Mouse (Mus musculus) limb, embryonic 11.5 days (tissue): ENCODE measurements around the gene Sned1. TPM values are rescaled to one million over a fixed set of nuclear protein-coding genes. Genes with fewer than 3 reads are reported as not detected.

Experiments used
- ATAC-seq: fragments of 200-750 bp; cut with Nextera tagmentation; 2 replicates; pipeline ENCODE4 v1.8.0; 2017; ENCODE audit warnings: low read depth; ENCODE audit not compliant: insufficient number of reproducible peaks, low FRiP score, low TSS enrichment
- DNase-seq: peaks from one replicate; pipeline ENCODE4 v3.0.0-alpha.2; 2015; ENCODE audit warnings: low spot score
- H3K27ac ChIP-seq: fragments of 300-500 bp; sonication (generic); replicated peaks from 2 replicates; pipeline ENCODE4 v1.5.1; 2014; ENCODE audit warnings: low read depth, mild to moderate bottlenecking, low read length
- H3K27me3 ChIP-seq: fragments of 300-500 bp; sonication (generic); 2 replicates; pipeline ENCODE4 v1.6.1; 2014; ENCODE audit warnings: mild to moderate bottlenecking, low read length, mixed read lengths; ENCODE audit not compliant: control insufficient read depth, insufficient read depth
- H3K36me3 ChIP-seq: fragments of 300-500 bp; sonication (generic); 2 replicates; pipeline ENCODE4 v1.6.1; 2014; ENCODE audit warnings: mild to moderate bottlenecking, low read length, moderate library complexity, mixed read lengths; ENCODE audit not compliant: control insufficient read depth, insufficient read depth
- H3K4me1 ChIP-seq: fragments of 300-500 bp; sonication (generic); 2 replicates; pipeline ENCODE4 v1.6.1; 2014; ENCODE audit warnings: low read length, mixed read lengths; ENCODE audit not compliant: control insufficient read depth, insufficient read depth
- H3K4me2 ChIP-seq: fragments of 300-500 bp; sonication (generic); 2 replicates; pipeline ENCODE4 v1.6.1; 2014; ENCODE audit warnings: low read depth, mild to moderate bottlenecking, moderate library complexity; ENCODE audit not compliant: severe bottlenecking
- H3K4me3 ChIP-seq: fragments of 300-500 bp; sonication (generic); 2 replicates; pipeline ENCODE4 v1.5.1; 2014; ENCODE audit warnings: low read depth, low read length
- H3K9ac ChIP-seq: fragments of 300-500 bp; sonication (generic); 2 replicates; pipeline ENCODE4 v1.6.1; 2014; ENCODE audit warnings: mild to moderate bottlenecking, low read length
- H3K9me3 ChIP-seq: fragments of 300-500 bp; sonication (generic); 2 replicates; pipeline ENCODE4 v1.6.1; 2016; ENCODE audit warnings: low read length; ENCODE audit not compliant: control insufficient read depth
- WGBS: fragments of 180-500 bp; shearing (Covaris S2); extraction: QIAGEN DNeasy Blood & Tissue Kit; methylation state at CpG from one replicate; pipeline ENCODE4 v1.1.7; 2014; 5-methylcytosine and 5-hydroxymethylcytosine counted together
- polyA plus RNA-seq: library from polyadenylated mRNA; unstranded; fragments of >200 nt; fragmentation: Nextera tagmentation; extraction: Ambion mirVana; gene quantifications from 2 replicates; pipeline ENCODE4 v1.2.1, GENCODE M21; 2014

Gene Sned1
- polyA plus RNA-seq, 1 experiment from 2014 or later = 15.0 TPM

- 11% methylated on average over 18 of the region's 18 CpGs for WGBS
- H3K9ac ChIP-seq = no peak overlapping the region
- H3K27me3 ChIP-seq = no peaks in the 10 kb centered on the region
- H3K4me1 ChIP-seq = peaks cover 54% of the 10 kb centered on the region
- H3K4me2 ChIP-seq = no peak overlapping the region
- H3K27ac ChIP-seq = no peak overlapping the region
- H3K9me3 ChIP-seq = no peaks in the 10 kb centered on the region
- no peak overlapping the region for H3K4me3 ChIP-seq
- DNase-seq = peak; percentile 82
- no peaks in the 10 kb centered on the region for H3K36me3 ChIP-seq
- no peak for ATAC-seq
These were observed 11.7 kb upstream of the Sned1 start for GRCm38 (mm10) chr1:93223972-93224371.

DNA sequence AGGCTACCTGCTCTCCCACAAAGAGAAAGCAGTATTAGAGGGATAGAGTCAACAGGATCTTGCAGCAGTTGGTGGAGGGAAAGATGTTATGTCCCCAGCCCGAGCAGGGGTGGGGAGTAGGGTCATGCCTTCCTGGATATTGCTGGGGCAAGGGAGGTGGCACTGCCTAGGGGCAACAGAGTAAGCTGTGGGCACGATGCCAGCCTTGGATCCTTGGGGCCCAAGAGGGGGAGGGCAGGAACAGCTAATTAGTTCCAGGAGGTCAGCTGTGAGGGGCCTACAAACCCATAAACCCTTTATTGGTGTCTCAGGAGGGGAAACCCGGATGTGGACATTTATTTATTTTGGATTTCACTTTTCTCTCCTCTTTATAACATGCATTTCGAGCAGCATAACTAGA, 10.4 kb upstream of the Sned1 start:
- Histone ChIP-seq H3K27ac (peak overlapping the region; percentile 72), H3K9ac (no peak overlapping the region), H3K27me3 (no peaks in the 10 kb centered on the region), H3K9me3 (no peaks in the 10 kb centered on the region), H3K36me3 (no peaks in the 10 kb centered on the region), H3K4me3 (no peak overlapping the region), H3K4me2 (no peak overlapping the region), H3K4me1 (peaks cover 50% of the 10 kb centered on the region)
- WGBS = 18% methylated on average over 4 of the region's 4 CpGs
- DNase-seq = peak; percentile 63
- ATAC-seq = no peak

DNA sequence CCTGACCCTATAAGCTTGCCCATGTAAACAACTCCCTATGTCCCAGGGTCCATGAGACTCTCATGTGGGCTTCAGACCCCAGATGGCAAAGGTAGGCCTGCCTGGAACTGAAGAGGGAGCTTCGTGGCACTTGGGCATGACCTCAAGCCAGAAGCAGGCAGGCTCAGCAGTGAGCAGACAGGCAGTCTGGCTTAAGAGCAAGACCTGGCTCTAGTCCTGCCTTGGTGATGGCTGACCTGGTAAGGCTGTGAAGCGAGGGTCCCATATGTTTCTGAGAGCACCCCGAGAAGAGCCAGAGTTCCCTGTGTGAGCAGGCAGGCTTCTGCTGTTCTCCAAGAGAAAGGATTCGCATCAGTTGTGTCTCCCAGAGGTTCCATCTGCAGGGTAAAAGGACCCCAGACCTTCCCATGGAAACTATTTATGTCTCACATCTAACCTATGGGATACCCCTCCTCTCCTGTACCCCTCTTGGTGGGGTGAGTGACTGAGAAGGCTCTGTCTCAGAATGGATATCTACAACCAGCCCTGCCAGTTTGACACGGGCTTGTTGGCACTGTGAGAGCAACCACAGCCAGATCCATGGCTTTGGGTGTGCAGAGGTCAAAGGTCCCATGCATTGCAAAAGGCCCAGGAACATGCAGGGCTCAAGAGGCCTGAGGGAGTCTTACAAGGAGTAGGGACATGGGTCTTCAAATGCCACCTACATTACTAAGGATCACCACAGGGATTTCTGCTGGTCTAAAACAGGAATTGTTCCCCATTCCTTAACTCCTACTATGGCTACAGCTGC, 9.7 kb upstream of the Sned1 start:
- H3K4me2 ChIP-seq = no peak overlapping the region
- H3K36me3 ChIP-seq = no peaks in the 10 kb centered on the region
- H3K27me3 ChIP-seq = no peaks in the 10 kb centered on the region
- peak overlapping the region; percentile 68 for H3K27ac ChIP-seq
- H3K4me3 ChIP-seq = no peak overlapping the region
- no peak overlapping the region for H3K9ac ChIP-seq
- 61% methylated on average over 5 of the region's 5 CpGs for WGBS
- H3K4me1 ChIP-seq = peaks cover 44% of the 10 kb centered on the region
- H3K9me3 ChIP-seq = no peaks in the 10 kb centered on the region
- DNase-seq (no peak), ATAC-seq (no peak)

- DNase-seq (no peak), ATAC-seq (no peak)
- Histone ChIP-seq H3K9ac (no peak overlapping the region), H3K27me3 (no peaks in the 10 kb centered on the region), H3K4me2 (no peak overlapping the region), H3K4me1 (peaks cover 44% of the 10 kb centered on the region), H3K27ac (no peak overlapping the region), H3K36me3 (no peaks in the 10 kb centered on the region), H3K9me3 (no peaks in the 10 kb centered on the region), H3K4me3 (no peak overlapping the region)
- 82% methylated on average over 7 of the region's 7 CpGs for WGBS
These were observed 8.2 kb upstream of the Sned1 start for GRCm38 (mm10) chr1:93227303-93227975.

DNA sequence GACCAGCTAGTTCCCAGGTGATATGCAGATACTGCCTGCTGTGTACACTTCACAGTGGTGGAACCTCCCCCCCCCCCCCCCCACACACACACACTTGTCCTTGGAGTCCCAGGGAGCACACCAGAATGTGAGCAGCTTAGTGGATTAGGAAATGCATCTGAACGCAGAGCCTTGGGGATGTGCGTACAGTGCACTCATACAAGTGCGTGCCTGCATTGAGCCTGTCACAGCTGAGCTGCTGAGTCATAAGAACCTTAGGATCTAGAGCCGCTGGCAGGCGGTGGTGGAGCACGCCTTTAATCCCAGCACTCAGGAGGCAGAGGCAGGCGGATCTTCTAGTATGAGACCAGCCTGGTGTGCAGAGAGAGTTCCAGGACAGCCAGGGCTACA, 7.7 kb upstream of the Sned1 start:
- DNase-seq = no peak
- Histone ChIP-seq H3K4me3 (no peak overlapping the region), H3K27ac (no peak overlapping the region), H3K36me3 (no peaks in the 10 kb centered on the region), H3K4me2 (no peak overlapping the region), H3K4me1 (peaks cover 49% of the 10 kb centered on the region), H3K9ac (no peak overlapping the region), H3K9me3 (no peaks in the 10 kb centered on the region), H3K27me3 (no peaks in the 10 kb centered on the region)
- ATAC-seq = no peak
- 94% methylated on average over 7 of the region's 7 CpGs for WGBS

- ATAC-seq (no peak), DNase-seq (no peak)
- Histone ChIP-seq H3K9me3 (no peaks in the 10 kb centered on the region), H3K27ac (no peak overlapping the region; the same call in 1 of the 2 replicates), H3K4me2 (no peak overlapping the region), H3K27me3 (no peaks in the 10 kb centered on the region), H3K4me3 (no peak overlapping the region), H3K36me3 (no peaks in the 10 kb centered on the region), H3K9ac (no peak overlapping the region), H3K4me1 (peaks cover 50% of the 10 kb centered on the region)
- 90% methylated on average over 6 of the region's 6 CpGs for WGBS
These were observed 6.4 kb upstream of the Sned1 start for GRCm38 (mm10) chr1:93229221-93229620.

- no peak overlapping the region for H3K27ac ChIP-seq
- no peaks in the 10 kb centered on the region for H3K27me3 ChIP-seq
- ATAC-seq = no peak
- H3K4me3 ChIP-seq = no peak overlapping the region
- no peak overlapping the region for H3K4me2 ChIP-seq
- no peak for DNase-seq
- H3K4me1 ChIP-seq = peaks cover 48% of the 10 kb centered on the region
- no peaks in the 10 kb centered on the region for H3K36me3 ChIP-seq
- WGBS = 90% methylated on average over 4 of the region's 4 CpGs
- no peak overlapping the region for H3K9ac ChIP-seq
- no peaks in the 10 kb centered on the region for H3K9me3 ChIP-seq
These were observed 6.0 kb upstream of the Sned1 start for GRCm38 (mm10) chr1:93229626-93230025.

GRCm38 (mm10) chr1:93236545-93236924, 894 bp downstream of the Sned1 start:
- ATAC-seq (no peak), DNase-seq (peak; percentile 50)
- Histone ChIP-seq H3K4me2 (peak overlapping the region; percentile 97), H3K4me1 (peaks cover 38% of the 10 kb centered on the region), H3K27ac (no peak overlapping the region), H3K36me3 (no peaks in the 10 kb centered on the region), H3K9me3 (no peaks in the 10 kb centered on the region), H3K27me3 (peaks cover 3% of the 10 kb centered on the region; the same call in 1 of the 2 replicates), H3K9ac (peak overlapping the region; percentile 79), H3K4me3 (peak overlapping the region; percentile 69)
- WGBS = 10% methylated on average over 3 of the region's 3 CpGs
